Comparison of ENCODE assay signal across 8 mouse cellular contexts in the genomic region with DNA sequence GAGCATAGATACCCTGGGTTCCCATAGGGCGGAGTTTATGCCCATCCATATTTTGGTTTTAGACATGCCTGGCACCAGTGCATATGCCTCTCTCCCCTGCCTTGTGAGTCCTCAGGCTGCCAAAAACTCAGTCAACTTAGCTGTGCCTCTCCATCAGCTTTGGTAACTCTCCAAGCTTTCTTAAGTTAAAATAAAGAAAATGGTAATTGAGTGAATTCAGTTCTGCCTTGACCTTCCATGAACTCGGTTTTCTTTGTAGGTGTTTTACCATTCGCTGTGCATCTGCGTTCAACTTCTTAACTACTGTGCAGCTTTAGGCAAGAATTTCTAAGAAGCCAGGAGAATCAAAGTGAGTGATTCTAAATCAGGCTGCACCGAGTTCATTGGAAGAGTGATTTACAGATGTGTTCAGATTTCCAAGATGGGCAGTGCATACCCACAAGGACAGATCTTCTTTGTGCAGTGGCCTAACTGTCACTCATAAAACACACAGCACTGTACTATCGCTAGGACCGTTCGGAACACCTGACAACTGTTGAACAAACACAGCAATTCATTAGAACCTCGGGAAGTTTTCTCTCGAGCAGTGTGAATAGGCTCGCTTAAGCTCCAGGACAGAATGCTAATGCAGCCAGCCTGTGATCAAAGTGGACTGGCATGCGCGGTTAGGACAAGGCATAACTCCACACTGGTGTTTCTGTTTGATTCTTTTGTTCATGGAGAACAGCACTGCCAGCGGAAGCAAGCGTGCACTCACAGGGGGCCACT.
DNase-seq lines count a peak whose midpoint lies in the region; TF ChIP-seq lines count a peak whose summit lies in the region.

No protein-coding gene starts in this region.

- H3K4me1 ChIP-seq in cerebellum, adult 2 months (ENCODE audit: control insufficient read depth, insufficient read depth, low read length) = no peaks in the 10 kb centered on the region

- WGBS in cerebellum, adult 2 months = 15% methylated on average over 15 of the region's 15 CpGs

- no peak for TF ChIP-seq POLR2A in cerebellum, adult 2 months (IDR thresholded peaks at IDR 0.05; ENCODE audit: borderline replicate concordance, insufficient read depth, low read length)

- H3K27ac ChIP-seq in cerebellum, adult 2 months (ENCODE audit: insufficient read depth, low read length) = no peak overlapping the region

- peak; percentile 12 to 15 for DNase-seq in cerebellum, adult 2 months
- no peak for DNase-seq in cerebellum, postnatal 14 days
- peak; percentile 12 to 39 for DNase-seq in frontal cortex, adult 2 months (ENCODE audit: extremely low spot score in 1 of 2, low spot score in 1 of 2)
- peak; percentile 62 to 66 for DNase-seq in left cerebral cortex, postnatal 14 days (ENCODE audit: low spot score in 2 of 2)
- DNase-seq in retina, postnatal 1 day = peak; percentile 68
- no peak for DNase-seq in gastrocnemius, adult 18-20 months (ENCODE audit: low spot score)
- DNase-seq in urinary bladder, postnatal 14 days (ENCODE audit: low spot score) = no peak
- no peak for DNase-seq in urinary bladder, postnatal 4 days (ENCODE audit: low spot score in 2 of 2)

- no peak overlapping the region for H3K4me3 ChIP-seq in cerebellum, adult 2 months (replicated peaks; ENCODE audit: insufficient read depth, low read depth, low read length)

- no peak for TF ChIP-seq CTCF in cerebellum, adult 2 months (IDR thresholded peaks at IDR 0.05; ENCODE audit: borderline replicate concordance, insufficient read depth, low read depth, low read length)

- no peaks in the 10 kb centered on the region for H3K27me3 ChIP-seq in cerebellum, adult 2 months (ENCODE audit: control insufficient read depth, insufficient read depth, low read length)

- intact Hi-C loops in left cerebral cortex, postnatal 14 days (cut with DNase I) = loop anchor here (10.0 kb wide), 1 partner anchor 499 kb away; no protein-coding TSS in a partner anchor

Comparison
In these comparisons a context has a peak if more than half of its experiments do, and no peak if none do; other contexts are left out.
1. DNase-seq: peak in cerebellum, adult 2 months (2 of 2), frontal cortex, adult 2 months (2 of 2), left cerebral cortex, postnatal 14 days (2 of 2) and retina, postnatal 1 day (single experiment); none in cerebellum, postnatal 14 days (0 of 2), gastrocnemius, adult 18-20 months (single experiment), urinary bladder, postnatal 14 days (single experiment) and urinary bladder, postnatal 4 days (0 of 2).